Mouse (Mus musculus) embryonic fibroblast, embryonic 13.5 days (primary cell): ENCODE measurements around the gene Piwil1.

ENCODE experiments used
- CTCF ChIP-seq: IDR thresholded peaks from 2 replicates; pipeline ENCODE4 v1.5.1; 2011; ENCODE audit warnings: mild to moderate bottlenecking, control low read depth, low read length, moderate library complexity, borderline replicate concordance; ENCODE audit not compliant: insufficient read depth
- POLR2A ChIP-seq: IDR thresholded peaks from 2 replicates; pipeline ENCODE4 v1.6.1; 2011; ENCODE audit warnings: low read depth, mild to moderate bottlenecking, control low read depth, low read length, moderate library complexity

- no peak for TF ChIP-seq POLR2A
- TF ChIP-seq CTCF: no peak
Measured at GRCm38 (mm10) chr5:128706467-128706866, 4.1 kb downstream of the Piwil1 start.
